Mouse (Mus musculus) midbrain, embryonic 16.5 days (tissue): Measurements from ENCODE around the gene Churc1. TPM values are rescaled to one million over a fixed set of nuclear protein-coding genes. Genes with fewer than 3 reads are reported as not detected.

Source experiments
- ATAC-seq: fragments of 200-750 bp; cut with Nextera tagmentation; 2 replicates; pipeline ENCODE4 v1.8.0; 2017; ENCODE audit warnings: moderate TSS enrichment
- H3K27ac ChIP-seq: fragments of 300-500 bp; sonication (generic); 2 replicates; pipeline ENCODE4 v1.5.1; 2014; ENCODE audit warnings: mild to moderate bottlenecking, low read length, mixed read lengths
- H3K27me3 ChIP-seq: fragments of 300-500 bp; sonication (generic); 2 replicates; pipeline ENCODE4 v1.6.1; 2014; ENCODE audit warnings: low read depth, low read length, mixed read lengths; ENCODE audit not compliant: control insufficient read depth, insufficient read depth
- H3K36me3 ChIP-seq: fragments of 300-500 bp; sonication (generic); 2 replicates; pipeline ENCODE4 v1.6.1; 2014; ENCODE audit warnings: mild to moderate bottlenecking, low read length, moderate library complexity, mixed read lengths; ENCODE audit not compliant: control insufficient read depth, insufficient read depth
- H3K4me1 ChIP-seq: fragments of 300-500 bp; sonication (generic); 2 replicates; pipeline ENCODE4 v1.6.1; 2014; ENCODE audit warnings: mild to moderate bottlenecking, low read length, mixed read lengths; ENCODE audit not compliant: control insufficient read depth, insufficient read depth
- H3K4me2 ChIP-seq: fragments of 300-500 bp; sonication (generic); 2 replicates; pipeline ENCODE4 v1.6.1; 2014; ENCODE audit warnings: mild to moderate bottlenecking, low read length, mixed read lengths
- H3K4me3 ChIP-seq: fragments of 300-500 bp; sonication (generic); 2 replicates; pipeline ENCODE4 v1.5.1; 2014; ENCODE audit warnings: low read depth, mild to moderate bottlenecking, low read length, moderate library complexity, mixed read lengths
- H3K9ac ChIP-seq: fragments of 300-500 bp; sonication (generic); 2 replicates; pipeline ENCODE4 v1.6.1; 2014; ENCODE audit warnings: low read depth, low read length, mixed read lengths
- H3K9me3 ChIP-seq: fragments of 300-500 bp; sonication (generic); replicated peaks from 2 replicates; pipeline ENCODE4 v1.6.1; 2014; ENCODE audit warnings: mild to moderate bottlenecking, low read length, mixed read lengths; ENCODE audit not compliant: control insufficient read depth, poor library complexity, severe bottlenecking
- WGBS: fragments of 180-500 bp; shearing (Covaris S2); extraction: QIAGEN DNeasy Blood & Tissue Kit; methylation state at CpG from one replicate; pipeline ENCODE4 v1.1.7; 2014; 5-methylcytosine and 5-hydroxymethylcytosine counted together
- polyA plus RNA-seq: library from polyadenylated mRNA; unstranded; fragments of >200 nt; fragmentation: Nextera tagmentation; extraction: Ambion mirVana; gene quantifications from 2 replicates; pipeline ENCODE4 v1.2.1, GENCODE M21; 2015

Gene Churc1
- polyA plus RNA-seq = 108 and 118 TPM in 2 replicates

GRCm38 (mm10) chr12:76765354-76765851 is at the start of gene Churc1, which contains the start of gene Fntb:
Gene Churc1, plus strand, starts transcription at chr12:76765538.
Gene Fntb, plus strand, starts transcription at chr12:76765589.
- Histone ChIP-seq H3K4me2 (peak within 1 kb of the TSS; percentile 73), H3K27me3 (no peaks in the 10 kb centered on the region), H3K9ac (peak within 1 kb of the TSS; percentile 68), H3K4me3 (peak within 1 kb of the TSS; percentile 51), H3K9me3 (no peaks in the 10 kb centered on the region), H3K36me3 (no peaks in the 10 kb centered on the region), H3K27ac (peak within 1 kb of the TSS; percentile 74), H3K4me1 (peaks cover 7% of the 10 kb centered on the region)
- ATAC-seq = peak; percentile 97
- WGBS = under 1% methylated on average over 31 of the region's 31 CpGs

GRCm38 (mm10) chr12:76718384-76718783 is 47.0 kb upstream of the Churc1 start:
- no peak overlapping the region for H3K27ac ChIP-seq
- H3K9ac ChIP-seq = no peak overlapping the region
- 82% methylated on average over 4 of the region's 4 CpGs for WGBS
- H3K9me3 ChIP-seq = no peaks in the 10 kb centered on the region
- no peaks in the 10 kb centered on the region for H3K36me3 ChIP-seq
- H3K27me3 ChIP-seq = no peaks in the 10 kb centered on the region; the same call in 1 of the 2 replicates
- H3K4me3 ChIP-seq = no peak overlapping the region
- ATAC-seq = no peak
- no peaks in the 10 kb centered on the region for H3K4me1 ChIP-seq
- no peak overlapping the region for H3K4me2 ChIP-seq

- Histone ChIP-seq H3K27me3 (no peaks in the 10 kb centered on the region), H3K9ac (no peak overlapping the region), H3K9me3 (no peaks in the 10 kb centered on the region), H3K27ac (no peak overlapping the region), H3K4me3 (no peak overlapping the region), H3K4me1 (no peaks in the 10 kb centered on the region), H3K36me3 (no peaks in the 10 kb centered on the region), H3K4me2 (no peak overlapping the region)
- peak; percentile 32; the same call in 1 of the 2 replicates for ATAC-seq
These were observed 44.8 kb upstream of the Churc1 start for GRCm38 (mm10) chr12:76720572-76720971.

GRCm38 (mm10) chr12:76722026-76722425 is 43.3 kb upstream of the Churc1 start:
- WGBS = 68% methylated on average over 3 of the region's 3 CpGs
- Histone ChIP-seq H3K27ac (no peak overlapping the region), H3K36me3 (no peaks in the 10 kb centered on the region), H3K27me3 (no peaks in the 10 kb centered on the region), H3K4me2 (no peak overlapping the region), H3K4me1 (no peaks in the 10 kb centered on the region), H3K9ac (no peak overlapping the region), H3K4me3 (no peak overlapping the region), H3K9me3 (no peaks in the 10 kb centered on the region)
- ATAC-seq = no peak

GRCm38 (mm10) chr12:76727955-76728354 is 37.4 kb upstream of the Churc1 start:
- no peak for ATAC-seq
- no peak overlapping the region for H3K4me3 ChIP-seq
- H3K4me1 ChIP-seq = no peaks in the 10 kb centered on the region
- H3K27ac ChIP-seq = no peak overlapping the region
- no peaks in the 10 kb centered on the region for H3K36me3 ChIP-seq
- no peak overlapping the region for H3K4me2 ChIP-seq
- no peak overlapping the region for H3K9ac ChIP-seq
- WGBS = 91% methylated on average over 4 of the region's 4 CpGs
- no peaks in the 10 kb centered on the region; the same call in 1 of the 2 replicates for H3K9me3 ChIP-seq
- no peaks in the 10 kb centered on the region for H3K27me3 ChIP-seq

- no peak for ATAC-seq
- Histone ChIP-seq H3K36me3 (no peaks in the 10 kb centered on the region), H3K27ac (no peak overlapping the region), H3K9me3 (no peaks in the 10 kb centered on the region), H3K4me2 (no peak overlapping the region), H3K27me3 (no peaks in the 10 kb centered on the region), H3K4me1 (no peaks in the 10 kb centered on the region), H3K4me3 (no peak overlapping the region), H3K9ac (no peak overlapping the region)
- WGBS = 83% methylated on average over 16 of the region's 16 CpGs
These were observed 14.4 kb upstream of the Churc1 start for GRCm38 (mm10) chr12:76750866-76751459.

GRCm38 (mm10) chr12:76752652-76753318 is 12.6 kb upstream of the Churc1 start:
- H3K4me1 ChIP-seq = no peaks in the 10 kb centered on the region
- no peaks in the 10 kb centered on the region for H3K36me3 ChIP-seq
- no peak overlapping the region for H3K4me2 ChIP-seq

GRCm38 (mm10) chr12:76765901-76766630 is 728 bp downstream of the Churc1 start:
- H3K4me1 ChIP-seq = peaks cover 7% of the 10 kb centered on the region
- H3K4me2 ChIP-seq = peak overlapping the region; percentile 73
- WGBS = 24% methylated on average over 20 of the region's 20 CpGs
- H3K36me3 ChIP-seq = no peaks in the 10 kb centered on the region
- H3K27me3 ChIP-seq = no peaks in the 10 kb centered on the region
- ATAC-seq = peak; percentile 70
- peak overlapping the region; percentile 51 for H3K4me3 ChIP-seq
- H3K9me3 ChIP-seq = no peaks in the 10 kb centered on the region
- H3K27ac ChIP-seq = peak overlapping the region; percentile 74
- peak overlapping the region; percentile 68 for H3K9ac ChIP-seq

More at GRCm38 (mm10) chr12:76752652-76753318, 12.6 kb upstream of the Churc1 start:
- H3K27me3 ChIP-seq = no peaks in the 10 kb centered on the region
- no peak for ATAC-seq
- H3K27ac ChIP-seq = no peak overlapping the region
- H3K9ac ChIP-seq = no peak overlapping the region
- 51% methylated on average over 14 of the region's 14 CpGs for WGBS
- no peak overlapping the region for H3K4me3 ChIP-seq
- no peaks in the 10 kb centered on the region for H3K9me3 ChIP-seq
